Mouse (Mus musculus) adrenal gland, adult (tissue): ENCODE results near the gene Spata32.

ENCODE experiments used
- DNase-seq, 2 experiments: peaks; one replicate each; pipeline ENCODE4 v3.0.0; 2022 to 2023; ENCODE audit warnings: low spot score in 1 of 2; ENCODE audit not compliant: inconsistent age in 2 of 2

The Spata32 gene

DNA sequence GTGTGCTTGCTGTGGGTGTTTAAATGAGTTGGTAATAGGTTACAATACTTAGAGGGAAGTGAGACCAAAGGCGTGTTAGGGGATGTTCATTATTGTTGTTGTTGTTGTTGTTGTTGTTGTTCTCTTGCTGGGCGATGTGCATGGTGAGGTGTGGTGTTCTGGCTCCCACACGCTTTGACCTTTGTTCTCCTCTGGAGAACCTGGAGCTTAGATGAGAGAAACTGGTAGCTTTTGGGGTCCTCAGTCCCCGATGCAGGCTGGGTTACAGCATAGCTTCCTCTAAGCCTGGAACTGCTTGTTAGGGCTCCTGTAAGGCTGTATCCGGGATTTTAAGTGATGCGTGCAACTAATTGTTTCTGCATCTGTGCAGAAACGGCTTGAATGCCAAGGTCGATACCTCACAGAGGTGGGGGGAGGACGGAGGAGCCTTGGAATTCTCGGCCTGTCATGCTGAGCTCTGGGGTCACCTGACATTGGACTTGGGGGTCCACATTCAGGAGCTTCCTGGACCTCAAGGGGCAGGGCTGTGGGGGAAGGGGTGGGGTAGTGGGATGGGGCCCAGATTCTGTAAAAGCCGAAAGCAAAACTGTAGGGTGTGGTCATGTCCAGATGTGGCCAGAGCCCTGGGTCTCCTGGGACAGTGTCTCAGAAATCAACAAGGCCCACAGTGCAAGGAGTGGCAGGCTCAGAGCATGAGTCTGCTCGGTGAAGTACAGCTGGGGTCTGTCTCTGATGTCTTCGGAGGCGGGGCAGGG is 42.4 kb downstream of the Spata32 start:
- peak; percentile 66 to 84 for DNase-seq

GRCm38 (mm10) chr11:103174891-103175391 is 43.3 kb downstream of the Spata32 start:
- DNase-seq: no peak

GRCm38 (mm10) chr11:103174411-103174832 is 43.8 kb downstream of the Spata32 start:
- DNase-seq: peak; percentile 83 to 95

DNA sequence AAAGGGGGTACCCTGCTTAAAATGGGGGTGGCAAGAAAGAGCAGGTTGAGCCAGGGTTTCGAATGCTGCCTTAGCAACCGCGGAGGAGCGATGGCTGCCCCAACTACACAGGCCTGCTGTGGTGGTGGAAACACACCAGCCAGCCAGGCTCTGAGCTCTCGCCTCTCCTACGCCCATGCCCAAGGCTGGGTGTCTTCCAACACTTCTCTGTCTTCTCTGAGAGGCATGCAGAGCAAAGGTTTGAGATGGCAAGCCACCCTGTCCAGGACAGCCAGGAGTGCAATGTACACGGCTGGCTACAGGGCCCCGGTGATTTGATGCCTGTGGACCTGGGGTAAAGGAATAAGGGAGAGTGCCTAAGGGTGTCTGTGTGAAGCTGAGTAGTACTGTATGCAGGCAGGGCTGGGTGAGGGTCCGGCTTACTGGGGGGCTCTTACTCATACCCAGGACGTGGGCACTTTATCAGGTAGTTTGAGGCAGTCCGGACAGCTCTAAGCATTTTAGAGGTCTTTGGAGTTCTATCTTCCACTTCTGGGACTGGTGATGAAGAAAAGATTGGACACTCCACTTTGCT is 44.4 kb downstream of the Spata32 start:
- DNase-seq: peak in 1 of 2 experiments; percentile 24

DNA sequence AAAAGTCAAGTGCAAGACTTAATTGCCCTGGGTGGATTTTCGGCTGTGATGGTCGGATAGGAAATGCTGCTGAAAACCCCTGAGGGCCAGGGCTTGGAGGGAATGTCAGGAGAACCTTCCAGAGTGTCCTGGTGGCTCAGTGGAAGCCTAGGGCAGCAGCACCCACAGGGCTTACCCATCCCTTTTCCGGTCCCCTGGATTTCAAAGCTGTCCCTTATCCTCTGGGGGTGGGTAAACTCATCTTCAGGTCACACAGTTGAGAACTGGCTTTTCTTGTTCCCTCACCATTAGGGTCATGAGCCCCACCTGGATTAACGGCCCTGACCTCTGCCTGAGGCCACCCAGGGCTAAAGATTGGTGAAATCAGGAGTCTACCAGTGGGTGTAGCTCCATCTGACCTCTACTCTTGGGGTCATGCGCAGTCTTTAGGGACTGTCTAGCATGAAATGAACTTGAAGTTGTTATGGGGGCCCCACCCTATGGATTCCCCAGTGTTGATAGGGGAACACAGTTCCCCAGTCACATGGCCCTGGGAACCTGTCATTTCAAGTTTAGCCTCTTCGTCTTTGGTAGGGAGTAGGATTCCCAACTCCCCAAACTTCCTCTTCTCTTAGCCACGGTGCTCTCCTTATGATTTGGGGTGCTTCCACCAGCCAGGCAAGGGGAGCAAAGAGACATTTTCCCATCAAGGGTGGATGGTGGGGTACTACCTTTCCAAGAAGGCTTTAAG is 45.0 kb downstream of the Spata32 start:
- peak in 1 of 2 experiments; percentile 23 for DNase-seq

DNA sequence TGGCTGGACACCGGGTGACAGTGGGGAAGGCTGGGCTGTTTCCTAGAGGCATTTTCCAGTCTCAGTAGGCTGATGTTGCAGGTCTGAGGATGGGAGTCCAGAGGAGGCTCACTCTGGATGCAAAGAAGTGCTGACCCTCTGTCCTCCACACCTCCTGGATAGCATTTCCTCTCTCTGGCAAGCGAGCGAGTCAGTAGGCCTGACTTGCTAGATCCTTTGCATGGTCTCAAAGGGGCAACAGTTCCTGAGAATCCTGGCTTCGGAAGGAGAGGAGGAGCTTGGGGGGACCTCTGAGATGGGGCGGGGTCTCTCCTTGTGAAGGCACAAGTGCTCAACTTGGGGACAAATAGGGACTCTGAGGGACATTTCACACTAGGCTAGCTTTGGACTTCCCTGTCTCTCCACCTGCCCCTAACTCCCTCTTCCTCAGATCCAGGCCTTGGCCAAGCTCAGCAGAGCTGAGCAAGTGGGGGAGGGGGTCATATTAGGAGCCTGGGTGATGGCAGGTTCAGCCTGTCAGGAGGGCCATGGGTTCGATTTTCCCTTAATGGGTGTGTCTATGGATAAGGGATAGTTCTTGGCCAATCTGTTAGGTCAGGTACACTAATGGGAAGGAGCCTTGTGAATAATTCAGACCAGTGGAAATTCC is 45.7 kb downstream of the Spata32 start:
- DNase-seq: peak; percentile 15 to 58

- peak in 1 of 2 experiments; percentile 67 for DNase-seq
These were observed 46.4 kb downstream of the Spata32 start for GRCm38 (mm10) chr11:103171703-103172391.

DNA sequence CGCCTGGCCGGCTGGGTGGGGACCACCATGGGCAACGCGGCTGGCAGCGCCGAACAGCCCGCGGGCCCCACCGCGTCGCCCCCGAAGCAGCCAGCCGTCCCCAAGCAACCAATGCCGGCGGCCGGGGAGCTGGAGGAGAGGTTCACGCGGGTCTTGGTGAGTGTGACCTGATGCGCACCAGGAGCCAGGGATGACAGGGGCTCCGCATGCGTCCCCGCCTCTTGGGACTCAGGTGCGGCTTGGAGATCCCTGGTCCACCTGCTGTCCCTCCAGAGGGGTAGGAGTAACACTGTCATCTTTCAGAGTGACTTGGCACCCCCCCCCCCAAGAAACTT is 47.0 kb downstream of the Spata32 start:
- no peak for DNase-seq

DNA sequence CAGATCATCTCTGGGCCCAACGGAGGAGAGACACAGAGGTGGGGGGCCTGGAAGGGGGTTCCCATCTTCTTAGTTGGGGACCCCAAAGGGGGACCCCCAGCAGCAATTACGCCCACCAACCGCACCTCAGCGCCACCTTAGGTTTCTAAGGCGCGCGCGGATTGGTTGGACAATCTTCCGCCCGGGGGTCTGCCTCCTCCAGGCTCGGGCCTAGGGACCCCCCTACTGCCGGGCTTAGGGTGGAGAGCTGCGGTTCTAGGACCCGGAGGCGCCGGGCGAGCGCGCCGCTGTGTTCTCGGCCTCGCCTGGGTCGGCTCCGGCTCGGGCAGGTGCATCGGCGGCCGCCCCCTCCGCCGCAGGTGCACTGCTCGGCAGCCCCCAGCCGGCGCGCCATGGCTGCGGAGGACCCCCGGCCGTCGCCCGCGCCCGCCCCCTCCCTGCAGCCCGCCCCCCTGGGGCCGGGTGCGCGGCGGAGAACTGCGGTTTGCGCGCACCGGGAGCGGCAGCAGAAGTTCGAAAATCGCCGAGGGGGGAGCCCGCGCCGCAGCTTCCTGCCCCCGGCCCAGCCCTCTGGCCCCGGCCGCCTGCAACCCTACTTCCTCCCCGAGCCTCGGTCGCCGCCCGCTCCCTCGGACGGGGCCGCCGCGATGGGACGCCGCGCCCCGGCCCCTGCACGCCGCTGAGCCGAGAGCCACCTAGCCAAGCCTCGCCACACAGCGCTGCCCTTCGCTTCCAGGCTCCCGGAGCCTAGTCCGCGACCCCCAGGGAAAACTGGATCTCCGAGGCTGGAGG is 47.5 kb downstream of the Spata32 start, which contains the start of gene Fmnl1:
Gene Fmnl1 (plus strand): TSS at position 614 of the 792 bp plus-strand sequence.
- DNase-seq: peak; percentile 60 to 81

GRCm38 (mm10) chr11:103170111-103170493 is 48.1 kb downstream of the Spata32 start:
- peak in 1 of 2 experiments; percentile 45 for DNase-seq

- no peak for DNase-seq
These were observed 48.6 kb downstream of the Spata32 start for GRCm38 (mm10) chr11:103169664-103170063.

DNA sequence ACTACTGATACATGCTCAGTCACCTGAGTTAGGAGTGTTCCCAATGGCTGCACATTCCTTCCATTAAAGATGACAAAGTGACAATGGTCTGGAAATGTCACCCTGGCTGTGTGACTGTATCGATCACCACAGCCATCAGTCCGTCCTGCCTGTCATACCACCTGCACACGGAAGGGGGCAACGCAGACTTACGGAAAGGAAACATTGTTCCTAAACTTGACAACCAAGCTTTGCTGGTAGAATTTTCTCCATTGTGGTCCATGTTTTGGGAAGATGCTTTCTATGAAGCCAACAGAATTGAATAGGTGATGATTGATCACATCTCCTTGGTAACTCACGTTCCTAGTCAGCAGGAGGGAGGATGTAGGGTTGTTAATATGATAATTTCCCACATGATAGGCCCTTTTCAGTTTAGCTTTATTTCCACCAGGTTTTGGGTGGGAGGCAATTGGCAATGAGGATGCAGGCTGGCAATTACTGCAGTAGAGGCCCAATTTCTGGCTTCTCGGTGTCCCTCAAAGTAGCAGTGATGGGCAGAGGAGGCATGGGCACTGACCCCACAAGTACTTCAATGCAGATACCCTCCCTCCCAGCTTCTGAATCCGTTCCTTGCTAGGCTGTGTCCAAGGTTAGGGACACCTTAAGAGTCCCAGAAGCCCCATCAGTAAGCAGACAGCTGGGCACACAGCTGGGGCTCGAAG is 49.4 kb downstream of the Spata32 start:
- peak; percentile 78 to 94 for DNase-seq

GRCm38 (mm10) chr11:103164391-103164790 is 53.8 kb downstream of the Spata32 start:
- peak; percentile 52 to 85 for DNase-seq

DNA sequence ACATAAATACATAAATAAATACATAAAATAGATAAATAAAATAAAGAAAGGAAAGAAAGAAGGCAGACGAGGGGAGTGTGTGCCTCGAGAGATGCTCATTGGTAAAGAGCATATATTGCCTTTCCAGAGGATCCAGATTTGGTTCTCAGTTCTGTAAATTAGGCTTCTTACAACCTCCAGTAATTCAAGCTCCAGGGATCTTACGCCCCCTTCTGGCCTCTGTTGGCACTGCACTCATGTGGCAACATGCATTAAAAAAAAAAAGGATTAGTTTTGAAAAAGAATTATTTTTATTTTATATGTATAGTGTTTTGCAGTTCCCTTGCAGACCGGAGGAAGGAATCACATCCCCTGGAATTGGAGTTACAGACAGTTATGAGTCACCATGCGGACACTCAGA is 56.1 kb downstream of the Spata32 start:
- DNase-seq: peak; percentile 40 to 79

DNA sequence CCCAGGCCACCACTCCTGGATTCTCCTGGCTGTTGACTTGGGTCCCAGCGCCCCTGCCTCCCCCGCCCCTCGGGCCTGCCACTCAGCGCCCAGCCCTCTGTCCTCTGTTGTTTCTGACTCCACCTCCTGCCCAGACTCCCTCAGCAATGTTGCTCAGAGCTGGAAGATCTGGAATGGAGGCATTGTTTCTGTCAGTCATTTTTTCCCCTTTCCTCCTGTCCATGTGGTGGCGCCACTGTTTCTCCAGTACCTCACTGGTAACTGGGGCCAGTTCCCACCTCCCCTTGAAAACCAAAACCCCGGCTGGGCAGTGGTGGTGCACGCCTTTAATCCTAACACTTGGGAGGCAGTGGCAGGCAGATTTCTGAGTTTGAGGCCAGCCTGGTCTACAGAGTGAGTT is 56.8 kb downstream of the Spata32 start:
- DNase-seq: peak; percentile 33 to 61

DNA sequence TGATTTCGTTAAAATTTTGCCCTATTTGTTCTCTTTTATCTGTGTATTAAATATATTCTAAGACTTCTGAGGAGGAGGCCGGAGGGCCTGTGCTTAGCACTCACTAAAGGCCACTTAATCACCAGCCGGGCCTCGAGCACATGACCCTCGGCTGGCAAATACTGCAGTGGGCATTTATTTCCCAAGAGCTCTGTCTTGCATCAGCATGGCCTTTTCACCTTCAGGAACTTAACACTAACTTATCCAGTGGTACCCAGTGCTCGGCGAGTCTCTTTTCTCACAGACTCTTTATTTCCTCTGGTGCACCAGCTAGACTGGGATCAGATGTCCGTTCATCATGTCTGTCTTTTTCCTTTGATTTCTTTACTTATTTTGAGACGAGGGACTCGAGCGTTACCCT is 57.5 kb downstream of the Spata32 start:
- peak; percentile 16 to 63 for DNase-seq

- DNase-seq: peak; percentile 97 to 100
These were observed 59.4 kb downstream of the Spata32 start for GRCm38 (mm10) chr11:103158621-103159478.
